Mouse (Mus musculus) spleen, postnatal 4 days (tissue): ENCODE data around the gene Klhdc1.

ENCODE experiments used
- DNase-seq, 2 experiments: peaks; one replicate each; pipeline ENCODE4 v3.0.0; 2022; ENCODE audit warnings: low spot score in 2 of 2

The Klhdc1 gene

DNA sequence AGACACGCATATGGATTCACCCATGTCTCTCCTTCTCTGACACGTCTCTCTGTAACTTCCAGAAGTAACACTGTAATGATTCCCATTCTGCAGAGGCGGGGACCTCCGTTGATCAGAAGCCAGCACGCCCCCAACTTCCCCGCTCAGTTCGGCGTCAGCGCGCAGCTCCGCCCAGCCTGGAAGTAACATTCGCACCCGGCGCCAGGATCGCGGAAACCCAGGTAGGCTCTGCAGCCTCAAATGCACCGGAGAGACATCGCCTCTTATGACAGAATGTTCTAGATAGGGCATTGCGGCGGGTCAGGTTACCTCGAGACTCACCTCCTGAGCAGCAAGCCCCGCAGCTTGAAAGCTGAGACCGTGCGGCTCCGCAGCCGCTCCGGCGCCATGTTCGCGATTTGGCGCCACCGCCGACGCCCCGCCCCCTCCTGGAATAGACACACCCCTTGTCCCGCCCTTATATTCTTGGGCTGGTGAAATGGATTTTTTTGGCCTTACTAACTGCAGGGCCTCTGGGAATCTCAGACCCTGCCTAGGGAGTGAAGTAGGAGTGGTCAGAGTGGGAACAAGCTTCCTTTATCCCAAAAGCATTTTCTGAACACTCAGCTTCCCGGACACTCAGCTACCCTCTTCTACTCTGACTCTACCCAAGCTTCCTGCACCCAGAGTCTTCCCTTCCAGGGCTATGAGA lies 13.1 kb upstream of the Klhdc1 start, which contains the start of gene Pole2:
Gene Pole2, minus strand, starts transcription at position 420 of the 691 bp plus-strand sequence.
- DNase-seq, result peak; percentile 89 to 96

DNA sequence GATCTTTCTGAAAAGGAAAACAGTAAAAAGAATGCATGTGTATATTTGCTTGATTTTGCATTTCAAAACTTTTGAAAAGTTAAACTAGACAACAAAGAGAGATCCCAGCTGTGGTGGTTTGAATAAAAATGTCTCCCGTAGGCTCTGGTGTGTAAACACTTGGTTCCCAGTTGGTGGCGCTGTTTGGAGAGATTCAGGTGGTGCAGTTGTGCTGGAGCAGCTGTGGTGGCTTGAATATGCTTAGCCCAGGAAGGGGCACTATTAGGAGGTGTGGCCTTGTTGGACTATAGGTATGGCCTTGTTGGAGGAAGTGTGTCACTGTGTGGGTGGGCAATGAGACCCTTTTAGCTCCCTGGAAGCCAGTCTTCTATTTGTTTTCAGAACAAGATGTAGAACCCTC lies 11.7 kb upstream of the Klhdc1 start:
- DNase-seq, result peak; percentile 60 to 79

DNA sequence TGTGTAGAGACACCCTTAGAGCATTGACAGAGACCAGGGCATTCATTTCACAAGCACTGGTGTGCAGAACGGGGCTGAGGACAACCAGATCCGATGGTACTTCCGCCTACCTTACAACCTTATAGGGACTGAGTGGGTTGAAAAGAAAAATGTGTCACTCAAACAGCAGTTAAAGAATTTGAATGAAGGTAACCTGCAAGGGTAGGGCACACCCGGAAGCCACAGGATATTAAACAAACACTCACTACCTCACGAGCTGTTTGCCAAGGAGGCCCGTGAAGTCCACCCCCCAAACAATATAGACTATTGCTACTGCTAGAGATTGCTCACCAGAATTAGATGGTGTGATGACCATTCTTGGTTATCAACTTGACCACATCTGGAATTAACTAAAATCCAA lies 5.2 kb upstream of the Klhdc1 start:
- no peak for DNase-seq

DNA sequence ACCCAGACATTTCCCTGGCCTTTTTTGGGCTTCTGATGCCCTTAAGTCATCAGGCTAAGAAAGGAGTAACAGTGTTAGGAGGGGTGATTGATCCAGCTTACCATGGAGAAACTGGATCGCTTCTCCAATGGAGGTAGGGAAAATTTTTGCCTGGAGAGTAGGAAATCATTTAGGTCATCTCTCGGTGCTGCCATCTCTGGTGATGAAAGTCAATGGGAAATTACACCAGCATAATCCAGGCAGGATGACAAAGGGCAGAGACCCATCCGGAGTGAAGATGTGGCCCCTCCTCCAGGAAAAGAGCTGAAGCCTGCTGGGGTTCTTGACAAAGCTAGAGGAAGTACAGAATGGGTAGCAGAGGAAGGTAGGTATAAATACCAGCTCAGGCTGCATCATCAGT lies 2.7 kb upstream of the Klhdc1 start:
- DNase-seq, result no peak

DNA sequence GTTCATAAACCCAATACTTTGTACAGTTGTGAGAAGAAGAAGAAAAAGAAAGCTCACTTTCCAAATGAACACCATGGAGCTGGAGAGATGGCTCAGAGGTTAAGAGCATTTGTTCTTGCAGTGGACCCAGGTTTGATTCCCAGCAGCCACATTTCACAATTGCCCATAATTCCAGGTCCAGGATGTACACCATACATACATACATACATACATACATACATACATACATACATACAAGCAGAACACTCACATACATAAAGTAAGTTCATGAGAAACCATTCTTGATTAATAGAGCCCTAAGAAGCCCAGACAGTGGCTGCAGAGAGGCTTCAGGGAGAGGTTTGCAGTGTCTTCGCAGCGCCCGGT lies 412 bp downstream of the Klhdc1 start:
- no peak for DNase-seq

DNA sequence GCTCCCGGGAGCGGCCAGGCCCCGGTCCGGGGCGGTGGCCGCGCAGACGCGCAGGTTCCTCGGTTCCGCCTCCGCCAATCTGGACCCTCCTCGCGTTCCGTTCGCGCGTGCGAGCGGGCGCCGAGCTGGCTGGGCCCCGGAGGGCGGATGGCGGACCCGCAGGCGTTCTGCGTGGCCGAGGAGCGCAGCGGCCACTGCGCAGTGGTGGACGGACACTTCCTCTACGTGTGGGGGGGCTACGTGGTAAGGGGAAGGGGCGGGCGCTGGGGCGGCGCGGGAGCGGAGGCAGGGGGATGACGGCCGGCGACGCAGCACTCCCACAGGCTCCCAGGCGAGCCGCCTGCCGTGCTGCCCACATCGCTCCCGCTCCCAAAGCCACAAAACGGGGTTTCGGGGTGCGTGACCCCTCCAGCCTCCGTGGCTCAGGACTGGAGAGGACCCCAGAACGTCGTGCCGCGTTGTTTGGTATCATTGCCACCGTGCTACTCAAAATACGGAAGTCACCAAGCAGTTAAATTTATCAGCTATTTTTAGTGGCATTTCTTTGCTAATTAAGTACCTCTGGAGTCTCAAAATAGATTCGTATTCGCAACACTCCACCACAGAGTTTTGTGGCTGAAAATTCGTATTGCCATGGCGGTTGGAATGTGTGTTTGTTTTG lies 925 bp downstream of the Klhdc1 start:
- peak; percentile 57 to 83 for DNase-seq

DNA sequence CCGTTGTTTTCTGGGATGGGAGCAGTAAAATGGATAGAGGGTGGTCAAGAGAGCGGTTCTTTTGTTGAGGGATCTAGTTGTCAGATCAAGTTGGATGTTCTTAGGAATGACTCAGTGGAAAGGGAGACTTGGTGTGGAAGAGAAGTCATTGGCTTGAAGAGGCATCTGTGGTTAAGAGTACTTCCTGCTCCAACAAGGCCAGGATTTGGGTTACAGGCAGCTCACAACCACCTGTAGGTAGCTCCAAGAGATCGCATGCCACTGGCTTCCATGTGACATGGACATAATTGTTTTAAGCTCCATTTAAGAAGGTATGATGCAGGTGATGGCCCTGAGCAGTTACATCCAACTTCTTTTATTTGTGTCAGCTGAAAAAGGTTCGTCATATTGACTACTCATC lies 8.8 kb downstream of the Klhdc1 start:
- no peak for DNase-seq

DNA sequence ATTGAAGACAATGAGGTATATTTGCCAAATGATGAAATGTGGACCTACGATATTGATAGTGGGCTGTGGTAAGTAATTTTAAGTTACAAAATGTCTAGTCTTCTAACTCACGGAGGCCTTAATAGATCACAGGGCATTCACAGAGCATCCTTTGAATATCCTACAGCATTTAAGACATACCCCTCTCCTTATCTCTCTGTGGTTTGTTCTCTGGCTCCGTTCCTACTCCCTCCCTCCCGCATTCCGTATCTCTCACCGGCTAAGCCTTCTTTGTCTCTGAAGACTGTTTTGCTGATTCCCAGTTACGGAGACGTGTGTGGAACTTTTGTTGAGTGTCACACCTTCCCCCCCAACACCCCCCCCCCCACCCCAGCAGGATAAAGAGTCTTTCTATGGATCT lies 9.8 kb downstream of the Klhdc1 start:
- DNase-seq, result no peak

DNA sequence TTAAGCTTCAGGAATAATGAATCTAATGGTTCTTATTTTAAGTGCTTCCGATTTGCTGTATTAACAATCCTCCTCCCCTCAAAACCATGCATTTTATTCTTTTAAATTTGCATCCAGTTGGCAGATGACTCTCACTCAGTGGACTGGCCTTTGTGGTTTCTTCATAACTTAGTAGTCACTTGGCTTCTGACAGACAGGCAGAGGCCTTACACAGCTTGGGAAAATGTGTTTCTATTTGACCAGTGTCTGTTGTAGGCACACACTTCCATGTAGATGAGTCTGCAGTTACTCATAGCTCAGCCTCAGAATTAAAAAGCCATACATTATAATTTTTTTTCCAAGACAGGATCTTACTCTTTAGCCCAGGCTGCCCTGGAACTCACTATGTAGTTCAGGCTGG lies 12.8 kb downstream of the Klhdc1 start:
- DNase-seq, result no peak

DNA sequence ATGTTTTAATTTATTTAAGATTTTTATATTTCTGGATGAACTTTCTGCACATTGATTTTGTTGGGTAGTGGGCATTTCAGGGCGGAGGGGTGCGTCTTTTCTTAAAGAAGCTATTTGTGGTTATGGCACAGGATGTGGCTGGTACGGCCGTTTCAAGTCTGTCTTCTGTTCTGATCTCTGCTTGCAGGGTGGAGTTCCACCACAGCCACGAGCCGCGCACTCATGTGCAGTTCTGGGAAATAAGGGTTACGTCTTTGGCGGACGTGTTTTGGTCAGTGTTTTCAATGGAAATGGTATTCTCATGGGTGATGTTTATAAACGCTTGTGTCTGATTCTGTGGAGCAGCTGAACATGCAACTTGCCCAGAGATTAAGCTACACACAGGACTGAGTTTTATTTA lies 16.9 kb downstream of the Klhdc1 start:
- peak in 1 of 2 experiments; percentile 21 for DNase-seq

DNA sequence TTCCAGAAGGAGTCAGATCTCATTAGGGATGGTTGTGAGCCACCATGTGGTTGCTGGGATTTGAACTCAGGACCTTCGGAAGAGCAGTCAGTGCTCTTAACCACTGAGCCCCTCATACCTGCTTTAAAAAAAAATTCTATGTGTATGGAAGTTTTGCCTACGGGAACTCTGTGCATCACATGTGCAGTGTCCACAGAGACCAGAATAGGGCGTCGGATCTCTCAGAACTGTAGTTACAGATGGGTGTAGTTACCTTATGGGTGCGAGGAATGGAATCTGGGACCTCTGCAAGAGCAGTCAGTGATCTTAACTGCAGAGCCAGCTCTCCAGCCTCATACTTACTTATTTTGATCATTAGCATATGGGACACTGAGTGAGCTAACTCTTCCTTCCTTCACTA lies 21.3 kb downstream of the Klhdc1 start:
- no peak for DNase-seq

DNA sequence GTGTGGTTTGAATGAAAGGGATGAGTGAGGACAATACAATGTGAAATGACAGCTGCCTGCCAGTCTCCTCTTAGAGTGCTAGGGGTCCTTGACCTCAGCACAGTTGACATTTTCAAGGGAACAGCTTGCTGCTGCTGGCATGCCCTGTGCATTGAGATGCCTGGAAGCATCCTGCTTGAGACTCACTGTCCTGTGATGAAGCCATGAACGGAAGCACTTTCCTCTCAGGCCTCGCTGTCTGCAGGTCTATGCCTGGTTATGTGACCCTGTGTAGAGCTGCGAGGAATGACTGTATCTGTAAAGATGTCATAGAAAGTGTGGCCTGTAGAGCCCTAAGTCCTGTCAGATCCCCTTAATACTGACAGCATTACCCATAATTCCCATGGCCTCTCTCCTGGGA lies 24.1 kb downstream of the Klhdc1 start:
- DNase-seq, result no peak

DNA sequence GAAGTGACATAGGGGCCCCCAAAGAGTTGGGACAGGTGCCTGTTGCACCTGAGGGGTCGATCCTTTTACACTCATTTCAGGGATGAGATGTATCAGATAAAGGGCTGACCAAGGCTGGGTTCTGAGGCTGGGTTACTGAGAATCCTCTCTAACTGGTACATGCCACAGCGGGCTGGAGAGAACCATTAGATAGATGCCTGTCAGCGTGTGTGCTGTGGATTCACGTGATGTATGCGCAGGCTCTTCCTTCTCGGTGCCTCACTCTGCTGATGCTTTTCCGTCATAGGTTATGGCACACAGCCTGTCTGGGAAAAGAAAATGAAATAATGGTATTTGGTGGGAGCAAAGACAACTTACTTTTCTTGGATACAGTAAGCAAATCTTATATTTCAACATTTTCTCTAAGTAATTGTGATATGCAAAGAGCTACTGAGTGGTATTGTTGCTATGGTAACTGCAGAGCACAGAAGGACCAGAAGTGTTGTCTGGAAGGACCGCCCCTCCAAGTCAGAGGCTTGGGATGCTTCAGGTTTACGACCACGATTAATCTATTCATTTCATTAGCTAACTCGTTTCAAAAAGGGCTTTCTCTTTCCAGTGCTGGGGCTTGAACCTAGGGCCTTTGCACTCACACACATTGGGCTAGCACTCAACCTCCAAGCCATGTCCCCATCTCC lies 27.1 kb downstream of the Klhdc1 start:
- no peak for DNase-seq

DNA sequence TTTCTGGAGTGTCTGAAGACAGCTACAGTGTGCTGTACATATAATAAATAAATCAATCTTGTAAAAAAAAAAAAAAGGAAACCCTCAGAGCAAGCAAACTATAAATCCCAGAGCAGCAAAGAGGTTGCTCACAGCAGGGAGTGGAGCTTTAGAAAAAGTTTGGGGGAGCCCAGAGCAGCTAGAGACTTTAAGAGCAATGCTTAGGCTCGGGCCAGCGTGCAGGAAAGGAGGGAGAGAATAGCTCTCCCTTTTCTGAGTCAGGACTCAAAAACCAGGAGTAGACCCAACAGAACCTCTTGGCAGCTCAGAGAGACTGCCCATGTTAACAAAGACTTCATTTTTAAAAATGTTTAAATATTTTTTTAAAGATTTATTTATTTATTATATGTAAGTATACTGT lies 28.0 kb downstream of the Klhdc1 start:
- DNase-seq, result no peak

DNA sequence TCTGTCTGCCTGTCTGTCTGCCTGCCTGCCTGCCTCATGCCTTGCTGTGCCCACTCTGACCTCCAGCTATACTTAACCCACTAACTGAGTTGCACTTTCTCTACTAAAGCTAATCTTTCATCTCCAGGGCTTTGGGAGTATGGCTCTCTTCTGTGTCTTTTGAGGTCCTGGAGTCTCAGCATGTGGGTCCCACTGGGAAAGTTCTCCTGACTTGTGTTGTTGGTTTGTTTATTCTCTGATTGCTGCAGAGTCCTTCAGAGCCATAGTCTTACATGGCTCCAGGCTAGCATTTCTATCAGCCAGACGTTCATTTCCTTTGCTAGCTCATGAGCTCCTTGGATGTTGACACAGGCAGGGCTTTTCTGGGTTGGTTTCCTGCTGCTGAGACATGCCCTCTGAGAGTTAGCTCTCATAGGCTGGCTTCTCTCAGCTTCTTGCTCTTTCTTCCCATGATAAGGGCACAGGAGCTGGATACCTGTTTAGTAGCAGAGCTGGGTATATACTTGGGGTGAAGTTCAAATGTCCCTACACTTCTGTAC lies 39.0 kb downstream of the Klhdc1 start:
- peak in 1 of 2 experiments; percentile 40 for DNase-seq

DNA sequence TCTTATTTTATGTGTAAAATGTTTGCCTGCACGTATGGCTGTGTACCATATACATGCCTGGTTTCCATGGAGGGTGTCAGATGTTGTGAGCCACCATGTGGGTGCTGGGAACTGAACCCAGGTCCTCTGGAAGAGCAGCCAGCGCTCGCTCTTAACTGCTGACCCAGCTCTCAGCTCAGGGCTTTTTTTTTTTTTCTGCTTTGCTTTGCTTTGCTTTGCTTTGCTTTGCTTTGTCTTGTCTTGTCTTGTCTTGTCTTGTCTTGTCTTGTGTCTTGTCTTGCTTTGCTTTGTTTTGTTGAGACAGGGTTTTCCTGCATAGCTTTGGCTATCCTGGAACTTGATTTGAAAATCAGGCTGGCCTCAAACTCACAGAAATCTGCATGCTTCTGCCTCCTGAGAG lies 39.9 kb downstream of the Klhdc1 start:
- DNase-seq, result peak in 1 of 2 experiments; percentile 23

DNA sequence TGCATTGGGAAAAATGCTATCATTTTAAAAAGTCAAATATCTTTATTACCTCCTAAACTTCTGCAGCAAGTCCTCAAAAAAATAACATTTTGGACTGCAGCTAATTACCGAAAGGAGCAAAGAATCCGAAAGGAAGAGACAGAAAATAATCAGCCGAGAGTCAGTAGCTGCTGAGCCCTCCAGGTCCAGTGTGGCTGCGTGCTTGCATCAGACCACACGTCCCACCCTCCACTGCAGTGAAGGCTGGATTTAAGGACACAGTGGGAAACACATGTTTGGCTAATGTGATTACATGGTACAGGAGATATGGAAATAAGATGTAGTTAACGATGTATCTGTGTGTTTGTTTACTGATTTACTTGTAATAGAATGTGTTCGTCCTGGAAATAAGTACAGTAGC lies 42.2 kb downstream of the Klhdc1 start:
- DNase-seq, result no peak

DNA sequence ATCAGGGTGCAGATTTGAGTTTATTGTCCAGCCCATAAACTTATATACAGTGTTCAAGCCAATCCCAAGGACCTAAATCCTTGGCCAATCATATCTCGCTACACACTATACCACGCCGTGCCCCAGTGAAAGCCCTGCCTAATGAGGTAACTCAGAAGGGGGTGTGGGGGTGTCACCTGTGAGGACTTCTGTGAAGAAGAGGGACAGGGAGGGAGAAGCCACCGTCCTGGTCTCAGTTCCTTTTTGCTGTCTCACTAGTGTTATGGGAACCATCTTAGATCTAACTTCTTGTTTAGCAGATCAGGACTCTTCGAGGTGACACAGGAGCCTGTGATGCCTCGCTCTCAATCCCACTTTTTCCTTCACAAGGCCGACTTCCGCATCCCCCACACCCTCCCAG lies 46.6 kb downstream of the Klhdc1 start:
- DNase-seq, result no peak

DNA sequence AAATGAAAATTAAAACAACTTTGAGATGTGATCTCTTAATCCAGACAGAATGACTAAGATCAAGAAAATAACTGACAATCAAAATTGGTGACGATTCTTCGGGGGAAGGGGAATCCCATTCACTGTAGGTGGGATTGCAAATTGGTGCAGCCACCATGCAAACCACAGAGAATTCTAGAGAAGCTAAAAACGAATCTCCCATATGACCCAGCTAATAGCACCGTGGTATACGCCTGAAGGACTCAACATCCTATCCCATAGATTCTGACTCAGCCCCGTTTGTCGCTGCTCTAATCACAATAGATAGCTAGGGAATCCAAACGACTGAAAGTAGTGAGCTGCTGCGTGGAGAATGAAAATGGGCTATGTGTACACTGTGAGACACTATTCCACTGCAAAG lies 47.7 kb downstream of the Klhdc1 start:
- DNase-seq, result peak in 1 of 2 experiments; percentile 21

DNA sequence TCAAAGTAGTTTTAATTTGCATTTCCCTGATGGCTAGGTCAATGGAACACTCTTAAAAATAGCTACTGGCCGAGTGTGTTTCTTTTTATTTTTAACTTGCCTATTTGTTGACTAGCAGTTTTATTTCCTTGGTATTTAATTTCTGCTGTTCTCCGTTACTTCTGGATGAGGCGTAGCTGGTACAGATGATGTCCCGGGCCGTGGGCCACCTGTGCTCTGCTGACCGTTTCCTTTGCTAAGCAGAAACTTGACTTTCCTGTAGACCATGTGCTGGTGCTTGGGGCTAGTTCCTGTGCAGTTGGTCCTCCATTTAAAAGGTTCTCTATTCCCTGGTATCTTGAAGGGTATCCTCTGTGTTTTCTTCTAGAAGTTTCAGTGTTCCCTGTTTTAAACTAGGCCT lies 51.4 kb downstream of the Klhdc1 start:
- DNase-seq, result no peak

DNA sequence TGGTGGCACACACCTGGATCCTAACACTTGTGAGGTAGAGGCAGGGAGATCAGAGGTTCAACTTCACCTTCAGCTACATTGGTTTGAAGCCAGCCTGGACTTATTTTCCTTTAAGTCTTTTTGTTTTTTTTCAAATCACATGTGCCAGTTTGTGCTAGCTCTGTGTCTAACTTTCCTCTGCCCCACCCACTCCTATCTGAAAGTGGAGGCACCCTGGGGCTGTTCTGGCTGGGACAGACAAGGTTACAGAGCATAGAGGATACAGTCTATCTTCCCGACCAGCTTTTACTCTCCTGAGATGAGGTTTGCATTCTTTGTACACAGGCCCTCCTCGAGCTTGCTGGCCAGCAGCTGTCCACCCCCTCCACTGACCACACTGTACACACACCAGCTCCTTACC lies 52.8 kb downstream of the Klhdc1 start:
- DNase-seq, result peak; percentile 69 to 74

DNA sequence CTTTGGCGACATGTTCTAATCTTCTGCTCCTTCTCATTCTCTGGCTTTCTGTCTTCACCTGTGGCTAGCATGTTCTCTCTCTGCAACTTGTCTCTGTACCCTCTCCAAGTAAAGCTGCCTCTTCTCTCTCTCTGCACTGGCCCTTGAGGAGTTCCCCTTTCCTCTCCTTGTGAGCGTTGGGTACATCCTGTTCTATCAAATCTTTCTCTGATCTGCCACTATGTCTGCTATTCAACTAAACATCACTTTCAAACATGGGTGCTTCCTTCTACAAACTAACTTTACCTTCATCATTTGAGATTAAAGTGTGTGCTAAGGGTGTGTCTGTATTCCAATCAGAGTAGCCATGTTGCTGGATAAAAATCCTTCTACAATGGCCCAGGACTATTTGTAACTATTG lies 54.0 kb downstream of the Klhdc1 start:
- DNase-seq, result no peak

DNA sequence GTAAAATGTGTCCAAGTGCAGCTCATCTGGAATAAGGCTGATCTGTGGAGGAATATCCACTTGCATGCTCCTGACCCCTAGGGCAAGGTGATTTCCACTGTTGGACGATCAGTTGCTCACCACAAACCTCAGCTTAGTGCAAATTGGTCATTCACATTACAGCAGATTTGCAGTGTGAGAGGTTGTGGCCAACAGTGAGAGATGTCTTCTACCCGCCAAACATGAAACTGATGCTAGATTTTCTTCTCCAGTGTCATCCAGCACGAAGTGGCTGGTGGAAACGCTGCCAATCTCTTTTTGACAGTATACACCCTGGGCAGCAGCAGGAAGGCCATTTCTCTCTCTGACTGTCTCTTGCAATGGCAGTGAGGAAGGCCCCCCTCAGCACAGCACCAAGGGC lies 54.7 kb downstream of the Klhdc1 start:
- DNase-seq, result no peak
